Comparison of ENCODE assay signal across 16 mouse cellular contexts in the genomic region with DNA sequence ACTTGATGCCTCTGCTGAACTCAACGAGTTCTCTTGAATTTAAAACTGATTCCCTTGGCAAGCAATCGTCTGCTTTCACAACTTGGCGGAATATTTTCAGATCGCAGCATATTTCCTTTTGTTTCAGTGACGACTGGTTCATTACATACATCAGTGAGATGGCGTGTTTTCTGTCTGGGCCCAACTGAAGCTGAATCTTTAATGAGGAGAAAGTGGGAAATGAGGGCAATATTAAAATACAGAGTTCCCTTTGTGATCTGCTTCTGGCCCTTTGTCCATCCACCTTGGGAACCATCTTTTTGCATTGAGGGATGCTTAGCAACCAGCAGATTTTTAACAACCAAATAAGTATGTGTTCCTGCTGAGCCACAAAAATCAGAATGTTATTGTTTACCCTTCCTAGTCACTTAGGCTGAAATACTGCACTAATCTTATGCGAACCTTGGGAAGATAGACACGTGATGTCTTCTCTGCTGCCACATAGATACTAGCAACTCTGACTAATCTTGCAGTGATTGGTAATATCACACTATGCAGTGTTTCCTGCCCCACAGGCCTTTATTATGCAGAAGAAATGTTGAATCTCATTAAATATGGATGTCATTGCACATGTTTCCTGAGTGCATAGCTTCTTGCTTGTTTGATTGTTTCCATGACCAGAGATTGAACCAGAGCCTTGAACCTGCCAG.
DNase-seq lines count a peak whose midpoint lies in the region; ATAC-seq and TF ChIP-seq lines count a peak whose summit lies in the region.
"Had no signal": no experiment of that assay in that cellular context is flagged by ENCODE, and none has a peak within 500 bp of the region (broad histone marks: within the 10 kb centered on the region; RNA-seq: fewer than 3 reads in every experiment).

No protein-coding gene starts in this region.

- no peak for TF ChIP-seq EP300 in lung, postnatal 0 days (IDR thresholded peaks at IDR 0.05)

- H3K27ac ChIP-seq in lung, postnatal 0 days (ENCODE audit: low read length): no peak overlapping the region
- H3K27ac ChIP-seq in hindbrain, embryonic 16.5 days (ENCODE audit: low read depth, low read length): no peak overlapping the region
- H3K27ac ChIP-seq in neural tube, embryonic 15.5 days (replicated peaks): no peak overlapping the region
- H3K27ac ChIP-seq: embryonic facial prominence, embryonic 15.5 days; kidney, postnatal 0 days had no signal

- H3K4me3 ChIP-seq in lung, postnatal 0 days (ENCODE audit: low read depth, low read length): no peak overlapping the region
- H3K4me3 ChIP-seq in hindbrain, embryonic 16.5 days (ENCODE audit: low read length): no peak overlapping the region
- no peak overlapping the region for H3K4me3 ChIP-seq in neural tube, embryonic 15.5 days (replicated peaks)
- H3K4me3 ChIP-seq: embryonic facial prominence, embryonic 15.5 days had no signal

- H3K9ac ChIP-seq in lung, postnatal 0 days (replicated peaks; ENCODE audit: low read depth): no peak overlapping the region
- H3K9ac ChIP-seq in hindbrain, embryonic 16.5 days (ENCODE audit: low read depth, low read length): no peak overlapping the region
- no peak overlapping the region for H3K9ac ChIP-seq in neural tube, embryonic 15.5 days (replicated peaks)
- H3K9ac ChIP-seq: embryonic facial prominence, embryonic 15.5 days; lung, embryonic 14.5 days had no signal

- no peaks in the 10 kb centered on the region for H3K36me3 ChIP-seq in lung, postnatal 0 days (ENCODE audit: insufficient read depth, low read length)
- no peaks in the 10 kb centered on the region for H3K36me3 ChIP-seq in hindbrain, embryonic 16.5 days (ENCODE audit: control insufficient read depth, insufficient read depth, low read length)
- no peaks in the 10 kb centered on the region for H3K36me3 ChIP-seq in neural tube, embryonic 15.5 days
- H3K36me3 ChIP-seq: embryonic facial prominence, embryonic 15.5 days had no signal

- DNase-seq in cerebellum, postnatal 10 days: peak; percentile 17 to 49
- DNase-seq in cerebellum, adult 11 months: no peak
- peak; percentile 35 for DNase-seq in lung, postnatal 0 days (ENCODE audit: low spot score)
- DNase-seq in lung, postnatal 10 days: no peak
- no peak for DNase-seq in kidney, postnatal 4 days
- DNase-seq in adrenal gland, postnatal 10 days: no peak
- DNase-seq: heart, adult 11 months; heart, postnatal 10 days; lung, embryonic 14.5 days; right cerebral cortex, adult 18-20 months had no signal

- H3K4me1 ChIP-seq in lung, postnatal 0 days (ENCODE audit: insufficient read depth, low read depth, low read length): no peaks in the 10 kb centered on the region
- H3K4me1 ChIP-seq in hindbrain, embryonic 16.5 days (ENCODE audit: control insufficient read depth, insufficient read depth, low read depth, low read length): peaks cover 5% of the 10 kb centered on the region; the same call in 1 of the 2 replicates
- H3K4me1 ChIP-seq in neural tube, embryonic 15.5 days: no peaks in the 10 kb centered on the region; the same call in 1 of the 2 replicates
- H3K4me1 ChIP-seq: embryonic facial prominence, embryonic 15.5 days; megakaryocyte, embryonic 14.5 days had no signal

- no peak for TF ChIP-seq CTCF in lung, postnatal 0 days (IDR thresholded peaks at IDR 0.05)

- no peaks in the 10 kb centered on the region for H3K27me3 ChIP-seq in lung, postnatal 0 days (replicated peaks; ENCODE audit: insufficient read depth, low read length)
- no peaks in the 10 kb centered on the region for H3K27me3 ChIP-seq in hindbrain, embryonic 16.5 days (replicated peaks; ENCODE audit: control insufficient read depth, insufficient read depth, low read length)
- no peaks in the 10 kb centered on the region for H3K27me3 ChIP-seq in neural tube, embryonic 15.5 days (replicated peaks)
- H3K27me3 ChIP-seq: embryonic facial prominence, embryonic 15.5 days; megakaryocyte, embryonic 14.5 days had no signal

- 63% methylated on average over 8 of the region's 8 CpGs for WGBS in lung, postnatal 0 days
- 42% methylated on average over 8 of the region's 8 CpGs for WGBS in hindbrain, embryonic 16.5 days
- 65% methylated on average over 8 of the region's 8 CpGs for WGBS in neural tube, embryonic 15.5 days

- ATAC-seq in lung, postnatal 0 days: no peak
- ATAC-seq in hindbrain, embryonic 16.5 days: peak; percentile 51; the same call in 1 of the 2 replicates
- ATAC-seq in neural tube, embryonic 15.5 days (ENCODE audit: low FRiP score): peak; percentile 53; the same call in 1 of the 2 replicates
- ATAC-seq: intestine, embryonic 16.5 days had no signal

- H3K4me2 ChIP-seq in lung, postnatal 0 days (replicated peaks; ENCODE audit: low read depth, low read length): no peak overlapping the region
- no peak overlapping the region for H3K4me2 ChIP-seq in hindbrain, embryonic 16.5 days (ENCODE audit: low read length)
- no peak overlapping the region for H3K4me2 ChIP-seq in neural tube, embryonic 15.5 days
- H3K4me2 ChIP-seq: embryonic facial prominence, embryonic 15.5 days; lung, embryonic 14.5 days had no signal

- no peaks in the 10 kb centered on the region for H3K9me3 ChIP-seq in lung, postnatal 0 days (ENCODE audit: low read length)
- no peaks in the 10 kb centered on the region for H3K9me3 ChIP-seq in hindbrain, embryonic 16.5 days (ENCODE audit: control insufficient read depth, low read length)
- H3K9me3 ChIP-seq in neural tube, embryonic 15.5 days (replicated peaks): no peaks in the 10 kb centered on the region
- H3K9me3 ChIP-seq: embryonic facial prominence, embryonic 15.5 days had no signal

Comparison
In these comparisons a context has a peak if more than half of its experiments do, and no peak if none do; other contexts are left out.
1. DNase-seq: peak in cerebellum, postnatal 10 days (2 of 2) and lung, postnatal 0 days (single experiment); none in cerebellum, adult 11 months (single experiment), lung, postnatal 10 days (single experiment), kidney, postnatal 4 days (0 of 2) and adrenal gland, postnatal 10 days (single experiment).